Mouse (Mus musculus): ENCODE results near the gene Rcn3. TPM values are rescaled to one million over a fixed set of nuclear protein-coding genes. Genes with fewer than 3 reads are reported as not detected.

Gene Rcn3
- polyA plus RNA-seq, 1 experiment from 2014 or later, result 35.6 TPM

DNA sequence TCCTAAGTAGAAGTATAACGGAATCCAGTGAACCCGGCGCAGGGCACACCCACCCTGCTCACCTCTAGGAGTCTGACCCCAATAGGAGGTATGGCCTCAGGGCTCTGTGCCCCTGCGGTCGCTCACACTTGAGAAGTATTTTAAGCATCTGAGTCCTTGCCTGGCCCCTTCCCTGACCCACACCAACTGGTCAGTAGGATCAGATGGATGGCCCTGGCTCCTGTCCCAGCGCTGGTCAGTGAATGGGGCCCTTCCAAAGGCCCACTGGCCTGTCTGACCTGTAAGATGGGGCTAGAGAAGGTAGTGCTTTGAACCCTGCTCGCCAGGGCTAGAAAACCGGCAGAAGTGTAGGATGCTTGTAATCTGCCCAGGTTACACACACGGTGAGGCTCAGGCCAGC is 51.2 kb downstream of the Rcn3 start:
- WGBS (ENCODE audit: insufficient replicate concordance), result 83% methylated on average over 9 of the region's 9 CpGs
- Histone ChIP-seq H3K9ac (no peak overlapping the region), H3K27ac (no peak overlapping the region), H3K4me1 (replicated peaks) (peaks cover 4% of the 10 kb centered on the region; the same call in 1 of the 2 replicates), H3K4me2 (no peak overlapping the region), H3K4me3 (replicated peaks) (no peak overlapping the region), H3K27me3 (no peaks in the 10 kb centered on the region), H3K9me3 (replicated peaks) (no peaks in the 10 kb centered on the region), H3K36me3 (peaks cover 93% of the 10 kb centered on the region)
- no peak for ATAC-seq (ENCODE audit: low read depth)
- DNase-seq, result no peak

DNA sequence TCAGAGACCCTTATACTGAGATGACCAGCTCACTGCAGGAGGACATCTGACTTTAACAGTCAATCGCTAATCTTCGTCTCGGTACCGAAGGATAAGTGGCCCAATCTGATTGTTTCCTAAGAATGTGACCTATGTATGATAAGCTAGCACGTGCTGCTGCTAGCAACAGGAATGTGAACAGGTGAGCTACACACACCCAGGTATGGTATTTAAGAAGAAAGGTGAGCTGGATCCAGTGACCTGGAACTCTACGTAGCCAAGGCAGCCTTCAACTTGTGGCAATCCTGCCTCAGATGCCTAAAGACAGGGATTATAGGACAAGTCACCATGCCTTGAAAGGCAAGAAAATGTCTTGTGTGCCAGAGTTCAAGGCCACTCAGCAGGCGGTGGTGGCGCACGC is 53.6 kb downstream of the Rcn3 start:
- H3K9ac ChIP-seq, result no peak overlapping the region
- 83% methylated on average over 9 of the region's 9 CpGs for WGBS (ENCODE audit: insufficient replicate concordance)
- peaks cover 4% of the 10 kb centered on the region; the same call in 1 of the 2 replicates for H3K4me1 ChIP-seq (replicated peaks)
- H3K4me3 ChIP-seq (replicated peaks), result no peak overlapping the region
- peaks cover 94% of the 10 kb centered on the region for H3K36me3 ChIP-seq
- no peaks in the 10 kb centered on the region for H3K9me3 ChIP-seq (replicated peaks)
- H3K27ac ChIP-seq, result no peak overlapping the region
- ATAC-seq (ENCODE audit: low read depth), result no peak
- H3K4me2 ChIP-seq, result no peak overlapping the region
- H3K27me3 ChIP-seq, result no peaks in the 10 kb centered on the region
- no peak for DNase-seq

DNA sequence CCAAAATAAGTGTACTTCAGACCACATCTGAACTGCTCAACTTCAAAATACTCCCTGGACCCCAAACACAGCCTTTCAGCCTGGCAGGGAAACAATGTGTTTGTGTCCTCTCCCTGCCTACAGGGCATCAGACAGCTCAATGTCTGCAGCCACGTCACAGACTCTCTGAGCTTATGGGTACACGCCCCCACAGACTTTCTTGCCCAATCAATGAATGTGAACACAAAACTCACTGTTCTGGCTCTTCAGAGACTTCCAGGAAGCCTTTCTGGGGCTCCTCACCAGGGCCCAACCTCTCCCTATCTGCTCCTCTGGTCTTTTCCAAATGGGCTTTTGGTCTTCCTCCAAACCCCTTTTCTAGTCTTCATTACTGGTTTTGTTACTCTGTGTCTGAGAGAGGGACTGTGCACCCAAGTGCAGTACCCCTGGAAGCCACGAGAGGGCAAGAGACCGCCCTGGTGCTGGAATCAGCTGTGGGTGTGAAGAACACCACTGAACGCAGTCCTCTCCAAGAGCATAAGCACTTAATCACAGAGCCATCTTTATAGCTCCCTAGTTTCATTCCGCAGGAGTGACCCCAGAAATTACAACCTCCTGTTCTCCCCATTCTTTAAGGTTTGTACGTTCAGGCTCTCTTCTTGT is 54.2 kb downstream of the Rcn3 start:
- Histone ChIP-seq H3K9ac (no peak overlapping the region), H3K36me3 (peaks cover 94% of the 10 kb centered on the region), H3K4me1 (replicated peaks) (peaks cover 4% of the 10 kb centered on the region; the same call in 1 of the 2 replicates), H3K27me3 (no peaks in the 10 kb centered on the region), H3K4me3 (replicated peaks) (no peak overlapping the region), H3K4me2 (no peak overlapping the region), H3K27ac (no peak overlapping the region), H3K9me3 (replicated peaks) (no peaks in the 10 kb centered on the region)
- WGBS (ENCODE audit: insufficient replicate concordance), result 47% methylated on average over 7 of the region's 7 CpGs
- 0 out of 2 replicates have a peak, but pooled peaks have one; percentile 48 for ATAC-seq (ENCODE audit: low read depth)
- DNase-seq, result peak; percentile 53

DNA sequence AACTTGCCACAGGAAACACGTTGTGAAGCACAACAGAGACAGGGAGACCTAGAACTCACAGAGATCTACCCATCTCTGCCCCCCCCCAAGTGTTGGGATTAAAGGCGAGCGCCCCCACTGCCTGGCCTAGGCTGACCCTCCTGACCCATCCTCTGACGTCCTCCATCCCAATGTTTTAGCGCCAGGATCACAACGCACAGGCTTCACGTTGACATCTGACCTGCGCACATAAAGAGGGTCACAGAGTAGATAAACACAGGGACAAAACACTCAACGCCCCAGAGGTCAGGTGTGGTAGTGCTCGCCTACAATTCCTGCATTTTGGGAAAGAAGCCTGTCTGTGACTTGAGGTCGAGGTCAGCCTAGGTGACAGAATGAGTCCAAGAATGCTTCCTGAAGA is 55.3 kb downstream of the Rcn3 start:
- peaks cover 94% of the 10 kb centered on the region for H3K36me3 ChIP-seq

DNA sequence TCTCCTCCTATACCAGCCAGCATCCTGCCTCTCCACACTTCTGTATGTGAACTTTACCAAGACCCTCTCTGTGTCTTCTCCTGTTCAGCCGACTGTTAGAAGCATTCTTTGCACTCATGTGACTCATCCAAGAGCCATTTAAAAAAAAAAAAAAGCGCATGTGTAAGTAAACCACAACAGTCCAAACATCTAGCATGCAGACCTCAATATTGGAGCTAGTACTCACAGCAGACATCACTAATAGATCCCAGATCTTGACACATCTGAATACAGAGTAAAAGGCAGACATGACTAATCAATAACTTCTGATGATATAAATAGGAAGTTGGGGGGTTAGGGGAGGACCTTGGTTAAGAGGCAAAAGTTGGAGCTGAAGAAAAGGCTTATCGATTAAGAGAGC is 56.4 kb downstream of the Rcn3 start:
- peaks cover 95% of the 10 kb centered on the region for H3K36me3 ChIP-seq
- DNase-seq, result no peak

More for the DNA sequence above, 55.3 kb downstream of the Rcn3 start:
- H3K4me2 ChIP-seq, result no peak overlapping the region
- no peak for ATAC-seq (ENCODE audit: low read depth)
- H3K27me3 ChIP-seq, result no peaks in the 10 kb centered on the region
- 79% methylated on average over 11 of the region's 11 CpGs for WGBS (ENCODE audit: insufficient replicate concordance)
- no peak overlapping the region for H3K27ac ChIP-seq
- no peaks in the 10 kb centered on the region for H3K9me3 ChIP-seq (replicated peaks)
- no peak for DNase-seq
- peaks cover 4% of the 10 kb centered on the region; the same call in 1 of the 2 replicates for H3K4me1 ChIP-seq (replicated peaks)
- H3K4me3 ChIP-seq (replicated peaks), result no peak overlapping the region
- no peak overlapping the region for H3K9ac ChIP-seq

DNA sequence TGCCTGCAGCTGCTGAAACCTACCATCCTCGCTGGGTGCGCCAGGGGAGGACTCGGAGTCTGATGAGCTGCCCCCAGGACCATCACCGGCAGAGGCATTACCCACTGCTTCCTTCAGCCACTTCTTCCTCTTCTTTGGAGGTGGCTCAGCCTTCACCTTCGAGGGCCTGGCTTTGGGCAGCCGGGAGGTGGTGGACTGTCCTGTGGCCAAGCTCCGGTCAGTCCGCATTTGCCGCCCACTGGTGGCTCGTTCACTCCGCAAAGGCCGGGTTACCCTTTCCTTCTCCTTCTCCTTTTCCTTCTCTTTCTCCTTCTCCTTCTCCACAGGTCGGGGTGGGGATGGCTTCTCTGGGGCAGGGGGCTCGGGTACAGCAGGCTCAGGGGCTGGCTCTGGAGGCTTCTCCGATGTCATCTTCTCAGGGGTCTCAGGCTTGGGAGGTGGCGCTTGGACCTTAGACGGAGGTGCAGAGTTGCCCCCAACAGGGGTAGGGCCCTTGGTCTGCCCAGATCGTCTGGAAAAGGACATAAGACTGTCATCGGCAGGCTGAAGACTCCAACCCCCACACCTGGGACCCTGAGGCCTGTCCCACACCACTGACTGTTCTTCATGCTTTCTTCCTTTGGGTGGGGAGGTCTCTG is 58.2 kb downstream of the Rcn3 start:
- Histone ChIP-seq H3K36me3 (peaks cover 95% of the 10 kb centered on the region), H3K4me1 (replicated peaks) (peaks cover 4% of the 10 kb centered on the region; the same call in 1 of the 2 replicates), H3K4me2 (no peak overlapping the region), H3K27ac (no peak overlapping the region), H3K9ac (no peak overlapping the region), H3K9me3 (replicated peaks) (no peaks in the 10 kb centered on the region), H3K27me3 (no peaks in the 10 kb centered on the region), H3K4me3 (replicated peaks) (no peak overlapping the region)
- 87% methylated on average over 19 of the region's 19 CpGs for WGBS (ENCODE audit: insufficient replicate concordance)
- DNase-seq, result no peak
- no peak for ATAC-seq (ENCODE audit: low read depth)

More for the DNA sequence above, 56.4 kb downstream of the Rcn3 start:
- Histone ChIP-seq H3K4me2 (no peak overlapping the region), H3K27ac (no peak overlapping the region), H3K27me3 (no peaks in the 10 kb centered on the region), H3K9me3 (replicated peaks) (no peaks in the 10 kb centered on the region), H3K4me3 (replicated peaks) (no peak overlapping the region), H3K4me1 (replicated peaks) (peaks cover 4% of the 10 kb centered on the region; the same call in 1 of the 2 replicates), H3K9ac (no peak overlapping the region)
- no peak for ATAC-seq (ENCODE audit: low read depth)
- WGBS (ENCODE audit: insufficient replicate concordance), result 77% methylated on average over 3 of the region's 3 CpGs

MicroRNA genes within 50 kb of the gene (microRNA counts, 519-probe panel; counts per million panel counts)
- microRNA mmu-miR-150, result 2,235 counts per million, percentile 8 among the panel's probes with 10 or more counts

Small RNAs within 50 kb of the gene (microRNA-seq; reads per million reads assigned to microRNA genes)
- gene Mir150 (30.0 reads per million, percentile 38 among the genes with 10 or more reads in this experiment), gene Mir5121 (47.3 reads per million, percentile 42 among the genes with 10 or more reads in this experiment)

Other genes starting within 250 kb of the Rcn3 start
- 32.0 and 32.1 TPM in 2 replicates for gene Akt1s1, start 243.2 kb downstream of the Rcn3 start, polyA plus RNA-seq (2015; fragmentation: Nextera tagmentation; extraction: Ambion mirVana)
- 29.0 and 30.0 TPM in 2 replicates for gene Tbc1d17, start 243.1 kb downstream of the Rcn3 start, polyA plus RNA-seq (2015; fragmentation: Nextera tagmentation; extraction: Ambion mirVana)
- 22.8 and 24.2 TPM in 2 replicates for gene Pnkp, start 235.1 kb downstream of the Rcn3 start, polyA plus RNA-seq (2015; fragmentation: Nextera tagmentation; extraction: Ambion mirVana)
- gene Ptov1, start 222.4 kb downstream of the Rcn3 start, polyA plus RNA-seq (2015; fragmentation: Nextera tagmentation; extraction: Ambion mirVana), result 50.4 and 57.0 TPM in 2 replicates
- 47.2 and 51.2 TPM in 2 replicates for gene Med25, start 199.5 kb downstream of the Rcn3 start, polyA plus RNA-seq (2015; fragmentation: Nextera tagmentation; extraction: Ambion mirVana)
- gene Fuz, start 196.1 kb downstream of the Rcn3 start, polyA plus RNA-seq (2015; fragmentation: Nextera tagmentation; extraction: Ambion mirVana), result 7.2 and 7.5 TPM in 2 replicates
- 69.5 and 82.4 TPM in 2 replicates for gene Ap2a1, start 162.7 kb downstream of the Rcn3 start, polyA plus RNA-seq (2015; fragmentation: Nextera tagmentation; extraction: Ambion mirVana)
- gene Tsks, start 149.0 kb downstream of the Rcn3 start, polyA plus RNA-seq (2015; fragmentation: Nextera tagmentation; extraction: Ambion mirVana), result 0.07 and 0.22 TPM in 2 replicates
- gene Cpt1c, start 117.4 kb downstream of the Rcn3 start, polyA plus RNA-seq (2015; fragmentation: Nextera tagmentation; extraction: Ambion mirVana), result 1.9 and 2.3 TPM in 2 replicates
- 214 and 220 TPM in 2 replicates for gene Prmt1, start 105.7 kb downstream of the Rcn3 start, polyA plus RNA-seq (2015; fragmentation: Nextera tagmentation; extraction: Ambion mirVana)
- gene Irf3, start 94.6 kb downstream of the Rcn3 start, polyA plus RNA-seq (2015; fragmentation: Nextera tagmentation; extraction: Ambion mirVana), result 41.0 and 42.4 TPM in 2 replicates
- 18.2 and 20.1 TPM in 2 replicates for gene Bcl2l12, start 93.5 kb downstream of the Rcn3 start, polyA plus RNA-seq (2015; fragmentation: Nextera tagmentation; extraction: Ambion mirVana)
- 10.4 and 11.8 TPM in 2 replicates for gene Scaf1, start 75.9 kb downstream of the Rcn3 start, polyA plus RNA-seq (2015; fragmentation: Nextera tagmentation; extraction: Ambion mirVana)
- 14.4 and 15.0 TPM in 2 replicates for gene Rras, start 74.3 kb downstream of the Rcn3 start, polyA plus RNA-seq (2015; fragmentation: Nextera tagmentation; extraction: Ambion mirVana)
- 1.7 and 2.2 TPM in 2 replicates for gene Prr12, start 39.3 kb downstream of the Rcn3 start, polyA plus RNA-seq (2015; fragmentation: Nextera tagmentation; extraction: Ambion mirVana)
- 31.5 and 32.0 TPM in 2 replicates for gene Nosip, start 29.8 kb downstream of the Rcn3 start, polyA plus RNA-seq (2015; fragmentation: Nextera tagmentation; extraction: Ambion mirVana)
- 7.1 and 7.8 TPM in 2 replicates for gene Prrg2, start 29.5 kb downstream of the Rcn3 start, polyA plus RNA-seq (2015; fragmentation: Nextera tagmentation; extraction: Ambion mirVana)
- 29.2 and 31.9 TPM in 2 replicates for gene Fcgrt, start 11.6 kb upstream of the Rcn3 start, polyA plus RNA-seq (2015; fragmentation: Nextera tagmentation; extraction: Ambion mirVana)
- gene Rps11, start 32.2 kb upstream of the Rcn3 start, polyA plus RNA-seq (2015; fragmentation: Nextera tagmentation; extraction: Ambion mirVana), result 1,277 and 1,372 TPM in 2 replicates
- 972 and 1,063 TPM in 2 replicates for gene Rpl13a, start 36.5 kb upstream of the Rcn3 start, polyA plus RNA-seq (2015; fragmentation: Nextera tagmentation; extraction: Ambion mirVana)
- gene Gm45713, start 44.0 kb upstream of the Rcn3 start, polyA plus RNA-seq (2015; fragmentation: Nextera tagmentation; extraction: Ambion mirVana), result 0.12 and 0.37 TPM in 2 replicates
- gene Flt3l, start 44.2 kb upstream of the Rcn3 start, polyA plus RNA-seq (2015; fragmentation: Nextera tagmentation; extraction: Ambion mirVana), result 4.5 and 5.4 TPM in 2 replicates
- 51.7 and 54.8 TPM in 2 replicates for gene Pih1d1, start 62.1 kb upstream of the Rcn3 start, polyA plus RNA-seq (2015; fragmentation: Nextera tagmentation; extraction: Ambion mirVana)
- gene Aldh16a1, start 62.4 kb upstream of the Rcn3 start, polyA plus RNA-seq (2015; fragmentation: Nextera tagmentation; extraction: Ambion mirVana), result 28.0 and 30.3 TPM in 2 replicates
- not detected in 2 replicates for gene Slc17a7, start 71.7 kb upstream of the Rcn3 start, polyA plus RNA-seq (2015; fragmentation: Nextera tagmentation; extraction: Ambion mirVana)
- not detected in 2 replicates for gene Gfy, start 87.3 kb upstream of the Rcn3 start, polyA plus RNA-seq (2015; fragmentation: Nextera tagmentation; extraction: Ambion mirVana)
- gene Pth2, start 88.8 kb upstream of the Rcn3 start, polyA plus RNA-seq (2015; fragmentation: Nextera tagmentation; extraction: Ambion mirVana), result not detected in 2 replicates
- 0.07 and 0.14 TPM in 2 replicates for gene Ccdc155, start 112.7 kb upstream of the Rcn3 start, polyA plus RNA-seq (2015; fragmentation: Nextera tagmentation; extraction: Ambion mirVana)
- 2.6 and 2.8 TPM in 2 replicates for gene Dkkl1, start 119.9 kb upstream of the Rcn3 start, polyA plus RNA-seq (2015; fragmentation: Nextera tagmentation; extraction: Ambion mirVana)
- 11.8 and 12.0 TPM in 2 replicates for gene Tead2, start 123.5 kb upstream of the Rcn3 start, polyA plus RNA-seq (2015; fragmentation: Nextera tagmentation; extraction: Ambion mirVana)
- 10.3 and 10.8 TPM in 2 replicates for gene Cd37, start 146.9 kb upstream of the Rcn3 start, polyA plus RNA-seq (2015; fragmentation: Nextera tagmentation; extraction: Ambion mirVana)
- not detected in 2 replicates for gene Slc6a16, start 148.9 kb upstream of the Rcn3 start, polyA plus RNA-seq (2015; fragmentation: Nextera tagmentation; extraction: Ambion mirVana)
- gene Slc6a21, start 185.3 kb upstream of the Rcn3 start, polyA plus RNA-seq (2015; fragmentation: Nextera tagmentation; extraction: Ambion mirVana), result not detected in 2 replicates
- 0.85 and 1.3 TPM in 2 replicates for gene Trpm4, start 241.6 kb upstream of the Rcn3 start, polyA plus RNA-seq (2015; fragmentation: Nextera tagmentation; extraction: Ambion mirVana)
- gene Hrc, start 243.1 kb upstream of the Rcn3 start, polyA plus RNA-seq (2015; fragmentation: Nextera tagmentation; extraction: Ambion mirVana), result 0.12 and 0.15 TPM in 2 replicates